Mouse (Mus musculus): Measurements from ENCODE around the gene Gm8220. TPM values are rescaled to one million over a fixed set of nuclear protein-coding genes. Genes with fewer than 3 reads are reported as not detected.
"Not testable (repeated sequence)": the region's sequence is repeated elsewhere in the genome, so short reads cannot be mapped to it uniquely, and the experiment has no call there.

The Gm8220 gene
- not detected in 2 replicates for polyA plus RNA-seq (2015; fragmentation: Nextera tagmentation; extraction: Ambion mirVana)

DNA sequence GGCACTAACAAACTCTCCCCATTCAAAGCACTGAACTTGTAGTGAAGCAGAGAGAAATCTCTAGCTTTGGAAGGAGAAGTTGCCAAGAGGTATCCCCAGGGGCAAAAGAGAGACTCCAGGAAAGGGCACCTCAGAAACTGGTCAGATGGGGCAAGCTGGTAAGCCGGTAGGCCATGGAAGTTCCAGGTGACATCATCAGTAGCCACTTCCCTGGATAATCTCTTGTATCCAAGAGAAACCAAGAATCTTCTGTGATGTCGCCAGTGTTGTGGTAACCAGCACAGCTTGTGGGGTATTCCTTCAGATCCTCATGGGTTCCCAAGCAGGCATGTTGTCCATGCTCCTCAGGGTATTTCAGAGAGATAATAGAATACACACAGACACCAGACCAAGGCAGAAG is at the start of gene Gm8220:
TSS of gene Gm8220 (plus strand) at position 301 of the 400 bp plus-strand sequence.
- not testable (repeated sequence) for H3K9me3 ChIP-seq (ENCODE audit: control insufficient read depth, low read length); ATAC-seq; H3K4me2 ChIP-seq (ENCODE audit: low read length); H3K36me3 ChIP-seq (ENCODE audit: control insufficient read depth, insufficient read depth); H3K27me3 ChIP-seq (replicated peaks; ENCODE audit: control insufficient read depth, insufficient read depth, low read length); H3K4me1 ChIP-seq (replicated peaks; ENCODE audit: control insufficient read depth, insufficient read depth, low read length); H3K27ac ChIP-seq (ENCODE audit: low read length); H3K4me3 ChIP-seq (replicated peaks; ENCODE audit: low read length); H3K9ac ChIP-seq (replicated peaks; ENCODE audit: low read depth, low read length)
- WGBS: 90% methylated on average over 2 of the region's 2 CpGs

- Histone ChIP-seq H3K27ac (ENCODE audit: low read length) (no peak overlapping the region), H3K9me3 (ENCODE audit: control insufficient read depth, low read length) (no peaks in the 10 kb centered on the region), H3K36me3 (ENCODE audit: control insufficient read depth, insufficient read depth) (no peaks in the 10 kb centered on the region), H3K4me2 (ENCODE audit: low read length) (no peak overlapping the region), H3K9ac (replicated peaks; ENCODE audit: low read depth, low read length) (no peak overlapping the region), H3K4me3 (replicated peaks; ENCODE audit: low read length) (no peak overlapping the region), H3K4me1 (replicated peaks; ENCODE audit: control insufficient read depth, insufficient read depth, low read length) (no peaks in the 10 kb centered on the region), H3K27me3 (replicated peaks; ENCODE audit: control insufficient read depth, insufficient read depth, low read length) (no peaks in the 10 kb centered on the region)
- ATAC-seq: no peak
- WGBS: 93% methylated on average over 16 of the region's 16 CpGs
These were observed 37.3 kb upstream of the Gm8220 start for GRCm38 (mm10) chr14:44248039-44248438.

DNA sequence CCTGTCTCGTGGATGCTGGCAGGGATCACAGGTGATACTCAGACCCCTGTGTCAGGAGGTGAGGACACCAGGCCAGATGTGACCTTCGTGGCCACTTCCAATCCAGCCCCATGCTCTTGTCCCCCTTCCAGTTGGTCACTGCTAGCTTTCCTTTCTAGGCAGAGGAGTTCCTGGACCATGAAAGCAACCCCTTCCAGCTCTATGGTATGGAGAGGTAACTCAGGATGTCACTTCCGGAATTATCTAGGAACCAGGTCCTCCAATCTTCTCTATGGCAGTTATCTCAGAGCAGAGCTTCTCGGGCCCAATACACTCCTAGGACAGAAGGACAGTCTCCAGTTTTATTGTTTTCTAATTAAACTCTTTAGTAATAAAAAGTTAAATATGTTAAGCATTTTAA is 26.7 kb downstream of the Gm8220 start:
- not testable (repeated sequence) for H3K36me3 ChIP-seq (ENCODE audit: control insufficient read depth, insufficient read depth); ATAC-seq; H3K4me3 ChIP-seq (replicated peaks; ENCODE audit: low read length); H3K4me1 ChIP-seq (replicated peaks; ENCODE audit: control insufficient read depth, insufficient read depth, low read length); H3K27ac ChIP-seq (ENCODE audit: low read length); H3K27me3 ChIP-seq (replicated peaks; ENCODE audit: control insufficient read depth, insufficient read depth, low read length); H3K9me3 ChIP-seq (ENCODE audit: control insufficient read depth, low read length); H3K4me2 ChIP-seq (ENCODE audit: low read length); H3K9ac ChIP-seq (replicated peaks; ENCODE audit: low read depth, low read length)
- WGBS: 85% methylated on average over 4 of the region's 4 CpGs

- not testable (repeated sequence) for H3K9me3 ChIP-seq (ENCODE audit: control insufficient read depth, low read length); H3K27ac ChIP-seq (ENCODE audit: low read length); ATAC-seq; H3K27me3 ChIP-seq (replicated peaks; ENCODE audit: control insufficient read depth, insufficient read depth, low read length); H3K9ac ChIP-seq (replicated peaks; ENCODE audit: low read depth, low read length); H3K4me2 ChIP-seq (ENCODE audit: low read length); H3K36me3 ChIP-seq (ENCODE audit: control insufficient read depth, insufficient read depth); H3K4me1 ChIP-seq (replicated peaks; ENCODE audit: control insufficient read depth, insufficient read depth, low read length); H3K4me3 ChIP-seq (replicated peaks; ENCODE audit: low read length)
- no CpG with 5 or more reads among the region's 2 CpGs for WGBS
These were observed 53.1 kb downstream of the Gm8220 start, which contains the start of gene Gm5930 for GRCm38 (mm10) chr14:44338484-44338883. Gm5930 (minus strand) TSS chr14:44338584.

Other genes with a start within 250 kb of the Gm8220 start
- not detected in 2 replicates for gene Ear2, start 182.9 kb upstream of the Gm8220 start, polyA plus RNA-seq (2015; fragmentation: Nextera tagmentation; extraction: Ambion mirVana)
- not detected in 2 replicates for gene Gm3327, start 161.7 kb upstream of the Gm8220 start, polyA plus RNA-seq (2015; fragmentation: Nextera tagmentation; extraction: Ambion mirVana)
- gene Gm8212, start 87.9 kb upstream of the Gm8220 start, polyA plus RNA-seq (2015; fragmentation: Nextera tagmentation; extraction: Ambion mirVana): not detected in 2 replicates
- not detected in 2 replicates for gene 4930503E14Rik, start 72.3 kb upstream of the Gm8220 start, polyA plus RNA-seq (2015; fragmentation: Nextera tagmentation; extraction: Ambion mirVana)
- gene Gm5930, start 53.0 kb downstream of the Gm8220 start, polyA plus RNA-seq (2015; fragmentation: Nextera tagmentation; extraction: Ambion mirVana): not detected in 2 replicates
- gene Gm8229, start 79.8 kb downstream of the Gm8220 start, polyA plus RNA-seq (2015; fragmentation: Nextera tagmentation; extraction: Ambion mirVana): not detected in 2 replicates
- gene Gm3371, start 125.1 kb downstream of the Gm8220 start, polyA plus RNA-seq (2015; fragmentation: Nextera tagmentation; extraction: Ambion mirVana): not detected in 2 replicates
- gene Gm8232, start 148.1 kb downstream of the Gm8220 start, polyA plus RNA-seq (2015; fragmentation: Nextera tagmentation; extraction: Ambion mirVana): not detected in 2 replicates
- gene BC061237, start 206.9 kb downstream of the Gm8220 start, polyA plus RNA-seq (2015; fragmentation: Nextera tagmentation; extraction: Ambion mirVana): not detected in 2 replicates
- not detected in 2 replicates for gene Gm17093, start 232.7 kb downstream of the Gm8220 start, polyA plus RNA-seq (2015; fragmentation: Nextera tagmentation; extraction: Ambion mirVana)

Data from forebrain, embryonic 16.5 days (tissue).